Mouse (Mus musculus): ENCODE results near the gene Repin1. TPM values are rescaled to one million over a fixed set of nuclear protein-coding genes. Genes with fewer than 3 reads are reported as not detected.
"Not testable (repeated sequence)": the region's sequence is repeated elsewhere in the genome, so short reads cannot be mapped to it uniquely, and the experiment has no call there.

Gene Repin1
- polyA plus RNA-seq, 1 experiment from 2014 or later: 28.6 TPM

GRCm38 (mm10) chr6:48609512-48609911, 15.8 kb downstream of the Repin1 start:
- Histone ChIP-seq H3K9ac (ENCODE audit: low read length) (0 out of 2 replicates have a peak overlapping the region, but pooled peaks have one; percentile 16), H3K4me3 (ENCODE audit: low read length) (no peak overlapping the region), H3K27ac (ENCODE audit: low read length) (no peak overlapping the region), H3K9me3 (replicated peaks; ENCODE audit: control insufficient read depth, low read length) (0 out of 2 replicates have a peak, but pooled peaks cover 3% of the 10 kb centered on the region), H3K4me1 (ENCODE audit: control insufficient read depth, insufficient read depth, low read length) (peaks cover 5% of the 10 kb centered on the region; the same call in 1 of the 2 replicates), H3K4me2 (ENCODE audit: low read depth, low read length) (no peak overlapping the region), H3K27me3 (ENCODE audit: control insufficient read depth, insufficient read depth, low read length) (no peaks in the 10 kb centered on the region), H3K36me3 (ENCODE audit: control insufficient read depth, insufficient read depth) (peaks cover 12% of the 10 kb centered on the region)
- no peak for ATAC-seq (replicated peaks; ENCODE audit: extremely low read depth, insufficient read depth, low FRiP score)
- WGBS: 41% methylated on average over 7 of the region's 7 CpGs

DNA sequence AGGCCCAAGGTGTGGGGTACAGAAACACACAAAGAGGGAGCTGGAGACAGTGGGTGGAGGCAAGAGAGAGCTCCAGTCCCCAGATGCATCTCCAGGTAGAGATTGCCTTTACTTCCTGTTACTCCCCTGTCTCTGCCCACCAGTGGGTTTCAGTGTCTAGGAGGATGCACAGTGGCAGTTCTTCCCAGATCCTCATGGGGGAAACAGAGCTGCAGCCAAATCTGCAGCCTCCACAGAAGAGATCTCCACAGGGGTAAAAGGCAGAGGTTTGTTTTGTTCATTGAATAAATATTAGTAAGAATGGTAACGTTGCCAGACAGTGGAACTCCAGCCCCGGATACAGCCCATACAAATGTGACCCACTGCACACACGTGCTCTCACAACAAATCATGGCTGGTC, 17.0 kb downstream of the Repin1 start:
- Histone ChIP-seq H3K27ac (ENCODE audit: low read length) (no peak overlapping the region), H3K9me3 (replicated peaks; ENCODE audit: control insufficient read depth, low read length) (0 out of 2 replicates have a peak, but pooled peaks cover 3% of the 10 kb centered on the region), H3K9ac (ENCODE audit: low read length) (no peak overlapping the region), H3K4me3 (ENCODE audit: low read length) (no peak overlapping the region), H3K36me3 (ENCODE audit: control insufficient read depth, insufficient read depth) (peaks cover 15% of the 10 kb centered on the region), H3K4me1 (ENCODE audit: control insufficient read depth, insufficient read depth, low read length) (peaks cover 5% of the 10 kb centered on the region; the same call in 1 of the 2 replicates), H3K4me2 (ENCODE audit: low read depth, low read length) (no peak overlapping the region), H3K27me3 (ENCODE audit: control insufficient read depth, insufficient read depth, low read length) (no peaks in the 10 kb centered on the region)
- WGBS: 79% methylated on average over 3 of the region's 3 CpGs
- ATAC-seq (replicated peaks; ENCODE audit: extremely low read depth, insufficient read depth, low FRiP score): no peak

DNA sequence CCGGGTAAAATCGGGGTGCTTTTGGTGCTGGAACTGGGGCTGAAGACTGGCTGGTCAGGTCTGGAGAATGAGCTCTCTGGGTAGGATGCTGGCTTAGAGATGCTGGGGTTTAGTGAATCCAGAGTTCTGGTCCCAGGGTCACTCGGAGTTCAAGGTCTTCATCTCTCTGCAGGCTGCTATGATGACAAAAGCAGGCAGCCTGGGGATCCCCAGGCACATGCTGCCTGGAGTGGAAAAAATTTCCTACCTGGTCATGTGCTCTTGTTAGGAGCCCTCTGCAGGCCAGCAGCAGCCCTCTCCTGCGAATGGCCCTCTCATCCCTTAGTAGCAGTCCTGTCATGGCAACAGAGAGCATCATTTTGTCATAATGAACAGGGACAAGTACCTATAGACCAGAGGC, 19.8 kb downstream of the Repin1 start:
- H3K27me3 ChIP-seq (ENCODE audit: control insufficient read depth, insufficient read depth, low read length): no peaks in the 10 kb centered on the region
- no peak overlapping the region for H3K4me3 ChIP-seq (ENCODE audit: low read length)
- H3K4me2 ChIP-seq (ENCODE audit: low read depth, low read length): no peak overlapping the region
- peaks cover 21% of the 10 kb centered on the region for H3K36me3 ChIP-seq (ENCODE audit: control insufficient read depth, insufficient read depth)
- ATAC-seq (replicated peaks; ENCODE audit: extremely low read depth, insufficient read depth, low FRiP score): no peak
- peaks cover 5% of the 10 kb centered on the region; the same call in 1 of the 2 replicates for H3K4me1 ChIP-seq (ENCODE audit: control insufficient read depth, insufficient read depth, low read length)
- 0 out of 2 replicates have a peak, but pooled peaks cover 3% of the 10 kb centered on the region for H3K9me3 ChIP-seq (replicated peaks; ENCODE audit: control insufficient read depth, low read length)
- H3K9ac ChIP-seq (ENCODE audit: low read length): no peak overlapping the region
- H3K27ac ChIP-seq (ENCODE audit: low read length): no peak overlapping the region
- 76% methylated on average over 4 of the region's 4 CpGs for WGBS

GRCm38 (mm10) chr6:48614756-48615155, 21.1 kb downstream of the Repin1 start:
- H3K9ac ChIP-seq (ENCODE audit: low read length): no peak overlapping the region
- no peaks in the 10 kb centered on the region for H3K27me3 ChIP-seq (ENCODE audit: control insufficient read depth, insufficient read depth, low read length)
- H3K4me3 ChIP-seq (ENCODE audit: low read length): no peak overlapping the region
- no peak overlapping the region for H3K4me2 ChIP-seq (ENCODE audit: low read depth, low read length)
- H3K36me3 ChIP-seq (ENCODE audit: control insufficient read depth, insufficient read depth): peaks cover 29% of the 10 kb centered on the region
- no peak for ATAC-seq (replicated peaks; ENCODE audit: extremely low read depth, insufficient read depth, low FRiP score)
- no peak overlapping the region for H3K27ac ChIP-seq (ENCODE audit: low read length)
- H3K9me3 ChIP-seq (replicated peaks; ENCODE audit: control insufficient read depth, low read length): 0 out of 2 replicates have a peak, but pooled peaks cover 3% of the 10 kb centered on the region
- no peaks in the 10 kb centered on the region for H3K4me1 ChIP-seq (ENCODE audit: control insufficient read depth, insufficient read depth, low read length)
- 93% methylated on average over 5 of the region's 5 CpGs for WGBS

DNA sequence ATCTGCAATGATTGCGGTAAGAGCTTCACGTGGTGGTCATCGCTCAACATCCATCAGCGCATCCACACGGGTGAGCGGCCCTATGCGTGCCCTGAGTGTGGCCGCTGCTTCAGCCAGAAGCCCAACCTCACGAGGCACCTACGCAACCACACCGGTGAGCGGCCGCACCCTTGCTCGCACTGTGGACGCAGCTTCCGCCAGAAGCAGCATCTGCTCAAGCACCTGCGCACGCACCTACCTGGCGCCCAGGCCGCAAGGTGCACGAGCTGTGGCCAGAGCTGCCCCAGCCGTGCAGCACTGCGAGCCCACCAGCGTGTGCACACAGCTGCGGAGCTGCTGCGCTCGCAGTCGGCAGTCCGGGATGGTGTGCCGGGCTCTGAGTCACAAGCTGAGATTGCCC, 26.3 kb downstream of the Repin1 start:
- ATAC-seq (replicated peaks; ENCODE audit: extremely low read depth, insufficient read depth, low FRiP score): no peak
- Histone ChIP-seq H3K4me3 (ENCODE audit: low read length) (no peak overlapping the region), H3K27ac (ENCODE audit: low read length) (no peak overlapping the region), H3K4me1 (ENCODE audit: control insufficient read depth, insufficient read depth, low read length) (no peaks in the 10 kb centered on the region), H3K27me3 (ENCODE audit: control insufficient read depth, insufficient read depth, low read length) (no peaks in the 10 kb centered on the region), H3K36me3 (ENCODE audit: control insufficient read depth, insufficient read depth) (peaks cover 26% of the 10 kb centered on the region), H3K9ac (ENCODE audit: low read length) (no peak overlapping the region), H3K9me3 (replicated peaks; ENCODE audit: control insufficient read depth, low read length) (no peaks in the 10 kb centered on the region), H3K4me2 (ENCODE audit: low read depth, low read length) (no peak overlapping the region)
- WGBS: 94% methylated on average over 30 of the region's 30 CpGs

DNA sequence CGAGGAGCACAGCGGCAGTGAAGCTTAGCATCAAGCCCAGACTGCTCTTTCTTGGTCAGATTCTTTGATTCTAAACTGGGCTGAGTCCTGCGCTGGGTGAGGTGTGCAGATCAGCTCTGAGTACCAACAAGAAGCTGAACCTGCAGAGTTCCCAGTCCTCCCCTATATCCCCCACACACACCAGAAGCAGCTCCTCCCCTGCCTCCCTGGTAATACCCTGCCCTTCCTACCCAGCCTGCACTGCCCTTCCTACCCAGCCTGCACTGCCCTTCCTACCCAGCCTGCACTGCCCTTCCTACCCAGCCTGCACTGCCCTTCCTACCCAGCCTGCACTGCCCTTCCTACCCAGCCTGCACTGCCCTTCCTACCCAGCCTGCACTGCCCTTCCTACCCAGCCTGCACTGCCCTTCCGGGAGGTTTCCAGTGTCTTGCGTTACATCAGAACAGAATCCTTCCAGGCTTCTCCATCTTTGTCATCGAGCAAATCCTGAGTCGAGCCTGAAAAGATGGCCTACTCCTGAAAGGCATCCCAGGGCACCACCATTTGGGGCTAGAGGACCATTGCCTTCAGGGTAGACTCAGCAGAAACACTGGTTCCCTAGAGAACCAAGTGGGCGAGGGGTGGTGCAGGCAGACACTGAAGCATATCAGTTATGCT, 28.6 kb downstream of the Repin1 start:
- not testable (repeated sequence) for ATAC-seq (replicated peaks; ENCODE audit: extremely low read depth, insufficient read depth, low FRiP score); H3K4me2 ChIP-seq (ENCODE audit: low read depth, low read length); H3K9me3 ChIP-seq (replicated peaks; ENCODE audit: control insufficient read depth, low read length); H3K9ac ChIP-seq (ENCODE audit: low read length); H3K4me3 ChIP-seq (ENCODE audit: low read length); H3K4me1 ChIP-seq (ENCODE audit: control insufficient read depth, insufficient read depth, low read length); H3K27me3 ChIP-seq (ENCODE audit: control insufficient read depth, insufficient read depth, low read length); H3K27ac ChIP-seq (ENCODE audit: low read length)
- H3K36me3 ChIP-seq (ENCODE audit: control insufficient read depth, insufficient read depth): peaks cover 26% of the 10 kb centered on the region
- WGBS: 86% methylated on average over 8 of the region's 8 CpGs

- WGBS: 43% methylated on average over 1 of the region's 1 CpGs
- H3K9me3 ChIP-seq (replicated peaks; ENCODE audit: control insufficient read depth, low read length): no peaks in the 10 kb centered on the region
These were observed 29.8 kb downstream of the Repin1 start for GRCm38 (mm10) chr6:48623460-48623859.

GRCm38 (mm10) chr6:48626464-48626863, 32.8 kb downstream of the Repin1 start, which contains the start of gene AI854703:
Gene AI854703 (plus strand): TSS chr6:48626764.
- peaks cover 19% of the 10 kb centered on the region for H3K27me3 ChIP-seq (ENCODE audit: control insufficient read depth, insufficient read depth, low read length)
- peaks cover 5% of the 10 kb centered on the region; the same call in 1 of the 2 replicates for H3K4me1 ChIP-seq (ENCODE audit: control insufficient read depth, insufficient read depth, low read length)
- H3K4me3 ChIP-seq (ENCODE audit: low read length): peak within 1 kb of the TSS; percentile 50
- peak within 1 kb of the TSS; percentile 66 for H3K4me2 ChIP-seq (ENCODE audit: low read depth, low read length)
- H3K9ac ChIP-seq (ENCODE audit: low read length): peak within 1 kb of the TSS; percentile 56
- H3K36me3 ChIP-seq (ENCODE audit: control insufficient read depth, insufficient read depth): no peaks in the 10 kb centered on the region
- no peak within 1 kb of the TSS for H3K27ac ChIP-seq (ENCODE audit: low read length)
- no peaks in the 10 kb centered on the region for H3K9me3 ChIP-seq (replicated peaks; ENCODE audit: control insufficient read depth, low read length)
- no peak for ATAC-seq (replicated peaks; ENCODE audit: extremely low read depth, insufficient read depth, low FRiP score)
- 39% methylated on average over 8 of the region's 8 CpGs for WGBS

More at GRCm38 (mm10) chr6:48623460-48623859, 29.8 kb downstream of the Repin1 start:
- no peak overlapping the region for H3K4me3 ChIP-seq (ENCODE audit: low read length)
- H3K36me3 ChIP-seq (ENCODE audit: control insufficient read depth, insufficient read depth): peaks cover 20% of the 10 kb centered on the region
- H3K4me1 ChIP-seq (ENCODE audit: control insufficient read depth, insufficient read depth, low read length): peaks cover 3% of the 10 kb centered on the region; the same call in 1 of the 2 replicates
- no peak for ATAC-seq (replicated peaks; ENCODE audit: extremely low read depth, insufficient read depth, low FRiP score)
- H3K9ac ChIP-seq (ENCODE audit: low read length): no peak overlapping the region
- H3K27me3 ChIP-seq (ENCODE audit: control insufficient read depth, insufficient read depth, low read length): peaks cover 7% of the 10 kb centered on the region
- no peak overlapping the region for H3K4me2 ChIP-seq (ENCODE audit: low read depth, low read length)
- H3K27ac ChIP-seq (ENCODE audit: low read length): no peak overlapping the region

- peak overlapping the region; percentile 50 for H3K4me3 ChIP-seq (ENCODE audit: low read length)
- peaks cover 5% of the 10 kb centered on the region; the same call in 1 of the 2 replicates for H3K4me1 ChIP-seq (ENCODE audit: control insufficient read depth, insufficient read depth, low read length)
- H3K4me2 ChIP-seq (ENCODE audit: low read depth, low read length): peak overlapping the region; percentile 66
- ATAC-seq (replicated peaks; ENCODE audit: extremely low read depth, insufficient read depth, low FRiP score): no peak
- peak overlapping the region; percentile 56 for H3K9ac ChIP-seq (ENCODE audit: low read length)
- H3K36me3 ChIP-seq (ENCODE audit: control insufficient read depth, insufficient read depth): no peaks in the 10 kb centered on the region
- H3K27me3 ChIP-seq (ENCODE audit: control insufficient read depth, insufficient read depth, low read length): peaks cover 19% of the 10 kb centered on the region
- no peaks in the 10 kb centered on the region for H3K9me3 ChIP-seq (replicated peaks; ENCODE audit: control insufficient read depth, low read length)
- no peak overlapping the region for H3K27ac ChIP-seq (ENCODE audit: low read length)
- under 1% methylated on average over 32 of the region's 32 CpGs for WGBS
These were observed 33.3 kb downstream of the Repin1 start for GRCm38 (mm10) chr6:48626984-48627383.
